Comparison of ENCODE assay signal across 10 mouse cellular contexts in the genomic region with DNA sequence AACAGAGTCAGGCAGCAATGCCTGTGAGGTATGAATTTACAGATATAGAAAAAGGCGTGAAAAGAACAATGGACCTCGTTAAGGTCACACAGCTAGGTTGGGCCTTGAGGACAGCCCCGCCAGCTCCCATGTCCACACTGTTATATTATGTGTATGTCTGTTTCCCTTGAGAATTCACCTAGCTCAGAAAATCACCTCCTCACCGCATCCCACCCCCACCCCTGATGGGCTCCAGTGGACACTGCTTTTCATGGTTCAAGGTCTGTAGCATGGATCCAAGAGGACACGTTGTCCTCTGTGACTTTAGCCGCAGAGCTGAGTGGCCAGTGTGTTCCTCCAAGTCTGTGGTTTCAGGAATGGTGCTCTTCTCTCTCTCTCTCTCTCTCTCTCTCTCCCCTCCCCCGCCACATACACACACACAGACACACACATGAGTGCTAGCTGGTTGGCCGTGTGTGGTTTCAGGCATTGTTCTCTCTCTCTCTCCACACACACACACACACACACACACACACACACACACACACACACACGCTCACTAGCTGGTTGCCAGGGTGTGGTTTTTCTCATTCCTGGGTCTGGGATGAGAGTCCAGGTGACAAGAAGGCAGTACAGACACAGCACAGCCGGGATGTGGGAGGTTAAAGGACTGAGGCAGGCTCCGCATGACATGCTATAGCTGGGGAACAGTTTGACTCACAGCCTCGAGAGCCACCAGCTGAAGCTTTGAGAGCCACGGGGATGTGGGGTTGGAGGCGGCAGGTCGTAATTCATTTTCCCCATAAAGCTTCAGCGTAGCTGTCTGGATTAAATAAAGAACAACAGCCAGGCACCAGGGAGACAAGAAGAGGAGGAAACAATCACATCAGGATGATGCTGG.
DNase-seq lines count a peak whose midpoint lies in the region; ATAC-seq and TF ChIP-seq lines count a peak whose summit lies in the region.
"Had no signal": no experiment of that assay in that cellular context is flagged by ENCODE, and none has a peak within 500 bp of the region (broad histone marks: within the 10 kb centered on the region; RNA-seq: fewer than 3 reads in every experiment).

No protein-coding gene starts in this region.

- peak overlapping the region; percentile 25; the same call in 1 of the 2 replicates for H3K27ac ChIP-seq in heart, embryonic 15.5 days
- peak overlapping the region; percentile 71 for H3K27ac ChIP-seq in hindbrain, embryonic 14.5 days
- no peak overlapping the region for H3K27ac ChIP-seq in midbrain, postnatal 0 days (ENCODE audit: low read depth, low read length)
- H3K27ac ChIP-seq in liver, embryonic 11.5 days (ENCODE audit: low read depth, low read length): no peak overlapping the region
- H3K27ac ChIP-seq: heart, adult 2 months; liver, embryonic 14.5 days had no signal

- no peaks in the 10 kb centered on the region for H3K27me3 ChIP-seq in heart, embryonic 15.5 days
- no peaks in the 10 kb centered on the region for H3K27me3 ChIP-seq in hindbrain, embryonic 14.5 days (ENCODE audit: control insufficient read depth, insufficient read depth, low read length)
- H3K27me3 ChIP-seq in midbrain, postnatal 0 days (ENCODE audit: insufficient read depth, low read length): no peaks in the 10 kb centered on the region
- no peaks in the 10 kb centered on the region for H3K27me3 ChIP-seq in liver, embryonic 11.5 days (replicated peaks; ENCODE audit: control insufficient read depth, insufficient read depth, low read length)

- peaks cover 57% of the 10 kb centered on the region for H3K4me1 ChIP-seq in heart, embryonic 15.5 days (replicated peaks)
- H3K4me1 ChIP-seq in hindbrain, embryonic 14.5 days (replicated peaks; ENCODE audit: control insufficient read depth, insufficient read depth, low read length): peaks cover 31% of the 10 kb centered on the region
- H3K4me1 ChIP-seq in midbrain, postnatal 0 days (ENCODE audit: insufficient read depth, low read length): peaks cover 5% of the 10 kb centered on the region; the same call in 1 of the 2 replicates
- H3K4me1 ChIP-seq in liver, embryonic 11.5 days (replicated peaks; ENCODE audit: control insufficient read depth, insufficient read depth, low read length): peaks cover 9% of the 10 kb centered on the region

- no peak for ATAC-seq in heart, embryonic 15.5 days (replicated peaks; ENCODE audit: insufficient number of reproducible peaks, insufficient read depth, low FRiP score, low read depth)
- ATAC-seq in hindbrain, embryonic 14.5 days (ENCODE audit: low FRiP score): peak; percentile 39; the same call in 1 of the 2 replicates
- peak; percentile 39; the same call in 1 of the 2 replicates for ATAC-seq in midbrain, postnatal 0 days (ENCODE audit: low FRiP score)
- no peak for ATAC-seq in liver, embryonic 11.5 days (replicated peaks; ENCODE audit: low FRiP score)
- no peak for ATAC-seq in cerebellum, adult (ENCODE audit: insufficient number of reproducible peaks, low FRiP score, low TSS enrichment)

- H3K9ac ChIP-seq in heart, embryonic 15.5 days: no peak overlapping the region
- peak overlapping the region; percentile 33; the same call in 1 of the 2 replicates for H3K9ac ChIP-seq in hindbrain, embryonic 14.5 days
- no peak overlapping the region for H3K9ac ChIP-seq in midbrain, postnatal 0 days (replicated peaks; ENCODE audit: low read length, poor library complexity, severe bottlenecking)
- no peak overlapping the region for H3K9ac ChIP-seq in liver, embryonic 11.5 days (ENCODE audit: low read depth, low read length)
- H3K9ac ChIP-seq: liver, embryonic 14.5 days had no signal

- H3K4me2 ChIP-seq in heart, embryonic 15.5 days: no peak overlapping the region
- no peak overlapping the region for H3K4me2 ChIP-seq in hindbrain, embryonic 14.5 days (replicated peaks)
- H3K4me2 ChIP-seq in midbrain, postnatal 0 days (ENCODE audit: low read depth, low read length, poor library complexity, severe bottlenecking): no peak overlapping the region
- H3K4me2 ChIP-seq in liver, embryonic 11.5 days: no peak overlapping the region

- no peaks in the 10 kb centered on the region for H3K9me3 ChIP-seq in heart, embryonic 15.5 days (replicated peaks)
- H3K9me3 ChIP-seq in hindbrain, embryonic 14.5 days (ENCODE audit: control insufficient read depth, low read length): no peaks in the 10 kb centered on the region
- no peaks in the 10 kb centered on the region for H3K9me3 ChIP-seq in midbrain, postnatal 0 days (ENCODE audit: low read length)
- no peaks in the 10 kb centered on the region for H3K9me3 ChIP-seq in liver, embryonic 11.5 days (ENCODE audit: control insufficient read depth, low read length)

- WGBS in heart, embryonic 15.5 days: 60% methylated on average over 16 of the region's 16 CpGs
- WGBS in hindbrain, embryonic 14.5 days: 41% methylated on average over 16 of the region's 16 CpGs
- 52% methylated on average over 16 of the region's 16 CpGs for WGBS in midbrain, postnatal 0 days
- WGBS in liver, embryonic 11.5 days: 70% methylated on average over 16 of the region's 16 CpGs

- H3K4me3 ChIP-seq in heart, embryonic 15.5 days: no peak overlapping the region
- no peak overlapping the region for H3K4me3 ChIP-seq in hindbrain, embryonic 14.5 days (replicated peaks; ENCODE audit: low read length)
- no peak overlapping the region for H3K4me3 ChIP-seq in midbrain, postnatal 0 days (ENCODE audit: low read depth, low read length)
- no peak overlapping the region for H3K4me3 ChIP-seq in liver, embryonic 11.5 days (ENCODE audit: low read depth, low read length)
- H3K4me3 ChIP-seq: heart, adult 2 months had no signal

- no peak for TF ChIP-seq CTCF in midbrain, postnatal 0 days (IDR thresholded peaks at IDR 0.05)

- no peak for DNase-seq in heart, postnatal 4 days
- peak; percentile 57 for DNase-seq in embryo, embryonic 11 days
- no peak for DNase-seq in hindbrain, embryonic 14.5 days (ENCODE audit: low spot score)
- no peak for DNase-seq in midbrain, postnatal 0 days (ENCODE audit: low spot score)
- DNase-seq in liver, embryonic 11.5 days (ENCODE audit: low spot score): no peak
- no peak for DNase-seq in spleen, adult 12 weeks (ENCODE audit: low spot score)
- DNase-seq: heart, adult 2 months had no signal

- no peaks in the 10 kb centered on the region for H3K36me3 ChIP-seq in heart, embryonic 15.5 days
- H3K36me3 ChIP-seq in hindbrain, embryonic 14.5 days (replicated peaks; ENCODE audit: control insufficient read depth, insufficient read depth): no peaks in the 10 kb centered on the region
- H3K36me3 ChIP-seq in midbrain, postnatal 0 days (ENCODE audit: insufficient read depth, low read length): no peaks in the 10 kb centered on the region
- no peaks in the 10 kb centered on the region for H3K36me3 ChIP-seq in liver, embryonic 11.5 days (ENCODE audit: control insufficient read depth, insufficient read depth, low read length)

Comparison
In these comparisons a context has a peak if more than half of its experiments do, and no peak if none do; other contexts are left out.
1. ATAC-seq: peak in hindbrain, embryonic 14.5 days (single experiment) and midbrain, postnatal 0 days (single experiment); none in heart, embryonic 15.5 days (single experiment), liver, embryonic 11.5 days (single experiment) and cerebellum, adult (single experiment).
2. H3K27ac ChIP-seq: peak in heart, embryonic 15.5 days (single experiment) and hindbrain, embryonic 14.5 days (single experiment); none in midbrain, postnatal 0 days (single experiment) and liver, embryonic 11.5 days (single experiment).